Mouse (Mus musculus) left cerebral cortex, adult 8-10 months (tissue): ENCODE results near the gene Marveld1. TPM values are rescaled to one million over a fixed set of nuclear protein-coding genes. Genes with fewer than 3 reads are reported as not detected.

Source experiments
- DNase-seq, 2 experiments: peaks; one replicate each; pipeline ENCODE4 v3.0.0; 2022; ENCODE audit warnings: low spot score in 2 of 2
- total RNA-seq, 4 experiments: library from RNA; stranded (reverse); gene quantifications; 2 replicates each; pipeline ENCODE4 v1.2.4; 2022

The Marveld1 gene
- total RNA-seq, 4 experiments from 2014 or later, result 8.7 to 10.2 (median 9.0) TPM

GRCm38 (mm10) chr19:42170025-42170969 lies 23.1 kb downstream of the Marveld1 start:
- DNase-seq, result peak; percentile 80 to 94

GRCm38 (mm10) chr19:42176841-42177240 lies 29.6 kb downstream of the Marveld1 start:
- DNase-seq, result no peak

DNA sequence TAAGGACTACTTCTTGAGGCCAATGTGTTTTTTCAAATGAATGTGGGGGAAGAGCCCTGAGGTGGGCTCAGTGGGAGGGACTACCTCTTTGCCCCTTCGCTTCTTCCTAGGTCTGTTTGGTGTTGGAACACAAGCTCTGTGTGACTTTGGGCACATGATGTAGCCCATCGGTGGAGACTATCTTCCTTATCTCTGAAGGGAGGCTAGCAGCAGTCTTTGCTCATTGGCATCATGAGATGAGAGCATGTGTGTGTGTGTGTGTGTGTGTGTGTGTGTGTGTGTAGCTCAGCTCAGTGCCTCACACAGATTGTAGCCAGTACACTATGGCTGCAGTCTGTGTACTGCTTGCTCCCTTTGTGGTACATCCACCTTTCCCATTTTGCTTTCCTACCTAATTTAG lies 30.3 kb downstream of the Marveld1 start:
- DNase-seq, result no peak

GRCm38 (mm10) chr19:42179356-42179755 lies 32.2 kb downstream of the Marveld1 start:
- DNase-seq, result no peak

GRCm38 (mm10) chr19:42182673-42183072 lies 35.5 kb downstream of the Marveld1 start:
- no peak for DNase-seq

DNA sequence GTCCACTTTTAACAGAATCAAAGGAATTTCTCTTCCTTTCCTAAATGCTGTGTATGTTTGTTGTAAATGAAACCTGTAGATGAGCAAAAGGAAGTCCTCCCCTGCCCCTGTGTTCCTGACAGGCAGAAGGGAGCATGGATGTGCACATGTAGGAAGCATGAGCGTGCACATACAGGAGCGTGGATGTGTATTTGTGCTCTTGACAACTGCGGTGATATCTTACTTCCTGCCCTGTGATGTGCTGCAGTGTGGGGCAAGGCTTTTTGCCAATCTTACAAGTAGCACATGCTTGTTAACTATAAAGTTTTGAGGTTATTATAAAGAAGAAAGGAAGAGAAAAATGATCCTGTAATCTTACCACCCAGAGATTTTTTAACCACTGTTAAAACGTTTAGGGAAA lies 42.5 kb downstream of the Marveld1 start:
- DNase-seq, result no peak

- DNase-seq, result no peak
These were observed 43.3 kb downstream of the Marveld1 start for GRCm38 (mm10) chr19:42190494-42190893.

GRCm38 (mm10) chr19:42193311-42193710 lies 46.1 kb downstream of the Marveld1 start:
- DNase-seq, result no peak

- no peak for DNase-seq
These were observed 49.2 kb downstream of the Marveld1 start for GRCm38 (mm10) chr19:42196378-42196777.

DNA sequence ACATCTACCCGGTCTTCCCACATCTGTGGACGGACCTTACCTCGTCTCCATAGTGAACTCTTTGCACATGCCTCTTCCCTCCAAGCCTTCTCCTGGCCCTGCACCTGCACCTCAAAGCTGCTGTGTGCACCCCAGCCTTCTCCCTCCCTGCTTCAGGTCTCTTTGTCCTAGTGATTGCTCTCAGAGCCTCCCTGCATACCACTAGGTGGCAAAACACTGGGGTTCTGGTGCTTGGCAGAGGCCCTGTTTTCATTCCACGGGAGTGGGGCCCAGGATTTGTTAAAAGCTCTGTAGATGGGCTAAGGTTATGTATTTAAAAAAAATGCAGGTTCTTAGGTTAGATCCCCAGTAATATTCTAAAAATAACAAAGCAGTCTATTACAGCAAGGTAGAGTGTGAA lies 49.9 kb downstream of the Marveld1 start:
- no peak for DNase-seq

DNA sequence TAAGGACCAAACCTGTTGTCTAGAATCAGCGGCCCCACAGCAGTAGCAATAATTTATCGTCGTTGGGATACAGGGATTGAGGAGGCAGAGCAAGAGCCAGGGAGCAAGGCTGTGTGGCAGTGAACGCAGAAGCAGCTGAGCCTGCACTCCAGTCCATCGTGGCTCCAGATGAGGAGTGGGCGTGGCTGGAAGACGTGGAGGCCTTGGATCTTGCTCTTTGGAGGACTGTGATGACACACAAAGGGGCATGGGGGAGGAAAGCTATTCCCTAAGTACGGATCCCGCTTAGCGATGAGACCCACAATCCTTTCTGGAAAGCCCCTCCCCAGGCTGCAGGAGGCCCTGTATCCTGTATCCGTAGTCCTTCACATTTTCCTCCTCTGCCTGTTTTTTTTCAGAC lies 50.8 kb downstream of the Marveld1 start:
- DNase-seq, result no peak

Other genes with a start within 250 kb of the Marveld1 start
- gene Pgam1, start 235.5 kb upstream of the Marveld1 start, total RNA-seq, result 100 to 1,000 TPM; 554 to 587 (median 579) TPM
- 10 to 100 TPM; 26.0 to 31.7 (median 29.0) TPM for gene Exosc1, start 214.0 kb upstream of the Marveld1 start, total RNA-seq
- 10 to 100 TPM; 38.1 to 43.7 (median 42.7) TPM for gene Zdhhc16, start 213.9 kb upstream of the Marveld1 start, total RNA-seq
- gene Mms19, start 166.2 kb upstream of the Marveld1 start, total RNA-seq, result 10 to 100 TPM; 29.3 to 43.8 (median 34.7) TPM
- 10 to 100 TPM; 12.0 to 13.2 (median 12.5) TPM for gene Ubtd1, start 165.6 kb upstream of the Marveld1 start, total RNA-seq
- under 1 TPM in 2 of 4 experiments, not detected in 2; 0.62 to 0.81 TPM for gene Ankrd2, start 111.4 kb upstream of the Marveld1 start, total RNA-seq
- 1 to 10 TPM; 4.8 to 6.0 (median 5.2) TPM for gene Hoga1, start 101.8 kb upstream of the Marveld1 start, total RNA-seq
- 1 to 10 TPM in 1 of 4 experiments, under 1 TPM in 3; 0.36 to 1.2 (median 0.84) TPM for gene 4933411K16Rik, start 95.2 kb upstream of the Marveld1 start, total RNA-seq
- gene Morn4, start 61.0 kb upstream of the Marveld1 start, total RNA-seq, result 10 to 100 TPM; 64.8 to 72.4 (median 68.3) TPM
- 10 to 100 TPM; 64.0 to 69.1 (median 66.9) TPM for gene Pi4k2a, start 56.9 kb upstream of the Marveld1 start, total RNA-seq
- gene Avpi1, start 18.3 kb upstream of the Marveld1 start, total RNA-seq, result 10 to 100 TPM; 28.3 to 30.5 (median 29.8) TPM
- gene Zfyve27, start 16.6 kb downstream of the Marveld1 start, total RNA-seq, result 100 to 1,000 TPM in 1 of 4 experiments, 10 to 100 TPM in 3; 78.2 to 101 (median 83.5) TPM
- gene Sfrp5, start 54.9 kb downstream of the Marveld1 start, total RNA-seq, result 1 to 10 TPM; 1.9 to 4.1 (median 2.6) TPM
- gene Golga7b, start 100.2 kb downstream of the Marveld1 start, total RNA-seq, result 100 to 1,000 TPM in 2 of 4 experiments, 10 to 100 TPM in 2; 89.8 to 107 (median 99.9) TPM